Mouse (Mus musculus) brain, embryonic 14.5 days (tissue): Measurements from ENCODE around the gene Pm20d1. TPM values are rescaled to one million over a fixed set of nuclear protein-coding genes. Genes with fewer than 3 reads are reported as not detected.

Experiments used
- DNase-seq: peaks from one replicate; pipeline ENCODE4 v3.0.0-alpha.2; 2011; ENCODE audit warnings: low read depth
- CTCF ChIP-seq: fragments of 200-500 bp; IDR thresholded peaks from 2 replicates; pipeline ENCODE4 v1.5.1; 2012; ENCODE audit warnings: inconsistent platforms, mild to moderate bottlenecking, moderate library complexity, borderline replicate concordance; ENCODE audit not compliant: insufficient read depth, insufficient read length; ENCODE audit errors: extremely low read depth
- POLR2A ChIP-seq: fragments of 200-500 bp; IDR thresholded peaks from 2 replicates; pipeline ENCODE4 v1.6.1; 2012; ENCODE audit warnings: mild to moderate bottlenecking, inconsistent platforms, borderline replicate concordance; ENCODE audit not compliant: poor library complexity, insufficient read depth, insufficient read length, severe bottlenecking; ENCODE audit errors: extremely low read depth
- polyA plus RNA-seq: library from polyadenylated mRNA; depleted of rRNA; stranded (reverse); fragments of >200 nt; gene quantifications from 2 replicates; pipeline ENCODE4 v1.2.3, GENCODE M21; 2012; rRNA removed

The Pm20d1 gene
- polyA plus RNA-seq, 1 experiment, result 0.19 TPM

DNA sequence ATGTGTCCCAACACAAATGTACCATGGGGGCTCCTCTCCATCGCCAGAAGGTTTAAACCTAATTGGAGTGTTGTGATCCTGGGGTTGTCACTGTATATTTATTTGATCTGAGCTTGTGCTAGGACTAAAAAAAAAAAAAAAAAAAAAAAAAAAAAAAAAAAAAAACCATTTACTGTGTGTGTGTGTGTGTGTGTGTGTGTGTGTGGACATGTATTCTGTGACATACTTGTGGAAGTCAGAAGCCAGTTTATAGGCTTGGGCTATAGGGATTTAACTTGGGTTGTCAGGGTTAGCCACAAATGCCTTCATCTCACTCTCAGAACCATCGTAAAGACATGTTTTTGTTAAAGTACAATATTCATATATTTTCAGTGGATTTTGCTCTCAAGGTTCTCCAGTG lies 72.4 kb downstream of the Pm20d1 start:
- no peak for DNase-seq
- no peak for TF ChIP-seq POLR2A
- TF ChIP-seq CTCF, result no peak

Other genes starting within 250 kb of the Pm20d1 start
- gene Avpr1b, start 198.1 kb upstream of the Pm20d1 start, polyA plus RNA-seq, result not detected in 2 replicates
- gene Ctse, start 159.1 kb upstream of the Pm20d1 start, polyA plus RNA-seq, result 0.07 TPM in 1 of 2 replicates, not detected in the other
- 0.76 and 0.96 TPM in 2 replicates for gene Rab7b, start 108.7 kb upstream of the Pm20d1 start, polyA plus RNA-seq
- gene Slc26a9, start 53.4 kb upstream of the Pm20d1 start, polyA plus RNA-seq, result 0.10 and 0.14 TPM in 2 replicates
- gene Slc41a1, start 30.1 kb downstream of the Pm20d1 start, polyA plus RNA-seq, result 21.9 and 25.4 TPM in 2 replicates
- 7.3 and 7.8 TPM in 2 replicates for gene Rab29, start 69.8 kb downstream of the Pm20d1 start, polyA plus RNA-seq
- gene Nucks1, start 113.2 kb downstream of the Pm20d1 start, polyA plus RNA-seq, result 41.6 and 58.8 TPM in 2 replicates
- gene Slc45a3, start 165.6 kb downstream of the Pm20d1 start, polyA plus RNA-seq, result 4.1 and 5.7 TPM in 2 replicates
- 12.7 and 16.6 TPM in 2 replicates for gene Elk4, start 210.2 kb downstream of the Pm20d1 start, polyA plus RNA-seq